Mouse (Mus musculus): ENCODE data around the gene Tmem246. TPM values are rescaled to one million over a fixed set of nuclear protein-coding genes. Genes with fewer than 3 reads are reported as not detected.

Tmem246 gene
- polyA plus RNA-seq, 1 experiment from 2014 or later, result 27.0 TPM

GRCm38 (mm10) chr4:49605459-49605858 is 7.8 kb upstream of the Tmem246 start:
- Histone ChIP-seq H3K36me3 (ENCODE audit: poor library complexity, severe bottlenecking) (no peaks in the 10 kb centered on the region), H3K4me3 (no peak overlapping the region), H3K27ac (no peak overlapping the region), H3K4me1 (no peaks in the 10 kb centered on the region), H3K9ac (no peak overlapping the region), H3K9me3 (replicated peaks) (no peaks in the 10 kb centered on the region), H3K27me3 (no peaks in the 10 kb centered on the region), H3K4me2 (no peak overlapping the region)
- WGBS, result 59% methylated on average over 1 of the region's 1 CpGs
- ATAC-seq, result no peak

GRCm38 (mm10) chr4:49604616-49605015 is 6.9 kb upstream of the Tmem246 start:
- Histone ChIP-seq H3K9me3 (replicated peaks) (no peaks in the 10 kb centered on the region), H3K4me1 (no peaks in the 10 kb centered on the region), H3K9ac (no peak overlapping the region), H3K4me3 (no peak overlapping the region), H3K27me3 (no peaks in the 10 kb centered on the region), H3K27ac (no peak overlapping the region), H3K36me3 (ENCODE audit: poor library complexity, severe bottlenecking) (no peaks in the 10 kb centered on the region), H3K4me2 (no peak overlapping the region)
- WGBS, result 93% methylated on average over 5 of the region's 5 CpGs
- no peak for ATAC-seq

GRCm38 (mm10) chr4:49604016-49604546 is 6.4 kb upstream of the Tmem246 start:
- WGBS, result 44% methylated on average over 1 of the region's 1 CpGs
- Histone ChIP-seq H3K4me1 (no peaks in the 10 kb centered on the region), H3K9ac (no peak overlapping the region), H3K27ac (no peak overlapping the region), H3K27me3 (no peaks in the 10 kb centered on the region), H3K9me3 (replicated peaks) (no peaks in the 10 kb centered on the region), H3K36me3 (ENCODE audit: poor library complexity, severe bottlenecking) (no peaks in the 10 kb centered on the region), H3K4me2 (no peak overlapping the region), H3K4me3 (no peak overlapping the region)
- no peak for ATAC-seq

- H3K4me2 ChIP-seq, result no peak overlapping the region
- no peaks in the 10 kb centered on the region for H3K4me1 ChIP-seq
- H3K27ac ChIP-seq, result no peak overlapping the region
- H3K4me3 ChIP-seq, result no peak overlapping the region
- H3K9me3 ChIP-seq (replicated peaks), result no peaks in the 10 kb centered on the region
- no peaks in the 10 kb centered on the region for H3K27me3 ChIP-seq
- H3K36me3 ChIP-seq (ENCODE audit: poor library complexity, severe bottlenecking), result no peaks in the 10 kb centered on the region
- 84% methylated on average over 2 of the region's 2 CpGs for whole genome bisulfite sequencing
- no peak overlapping the region for H3K9ac ChIP-seq
- ATAC-seq, result no peak
Observed at GRCm38 (mm10) chr4:49603161-49603560, 5.5 kb upstream of the Tmem246 start.

GRCm38 (mm10) chr4:49596846-49597182 is 862 bp downstream of the Tmem246 start:
- ATAC-seq, result peak; percentile 60
- Histone ChIP-seq H3K4me1 (peaks cover 8% of the 10 kb centered on the region; the same call in 1 of the 2 replicates), H3K9ac (peak overlapping the region; percentile 86), H3K4me3 (peak overlapping the region; percentile 81), H3K27ac (peak overlapping the region; percentile 85), H3K36me3 (ENCODE audit: poor library complexity, severe bottlenecking) (no peaks in the 10 kb centered on the region), H3K27me3 (no peaks in the 10 kb centered on the region), H3K4me2 (peak overlapping the region; percentile 86), H3K9me3 (replicated peaks) (no peaks in the 10 kb centered on the region)
- under 1% methylated on average over 20 of the region's 20 CpGs for WGBS

- Histone ChIP-seq H3K4me2 (no peak overlapping the region), H3K27me3 (no peaks in the 10 kb centered on the region), H3K4me1 (0 out of 2 replicates have a peak, but pooled peaks cover 1% of the 10 kb centered on the region), H3K4me3 (no peak overlapping the region), H3K9ac (no peak overlapping the region), H3K9me3 (replicated peaks) (no peaks in the 10 kb centered on the region), H3K27ac (no peak overlapping the region), H3K36me3 (ENCODE audit: poor library complexity, severe bottlenecking) (peaks cover 16% of the 10 kb centered on the region)
- 83% methylated on average over 2 of the region's 2 CpGs for WGBS
- ATAC-seq, result no peak
Observed at GRCm38 (mm10) chr4:49590152-49590551, 7.5 kb downstream of the Tmem246 start.

GRCm38 (mm10) chr4:49586811-49587210 is 10.9 kb downstream of the Tmem246 start:
- no peak for ATAC-seq
- 95% methylated on average over 10 of the region's 10 CpGs for WGBS
- Histone ChIP-seq H3K36me3 (ENCODE audit: poor library complexity, severe bottlenecking) (peaks cover 16% of the 10 kb centered on the region), H3K9me3 (replicated peaks) (no peaks in the 10 kb centered on the region), H3K4me2 (no peak overlapping the region), H3K9ac (no peak overlapping the region), H3K4me1 (peaks cover 15% of the 10 kb centered on the region), H3K4me3 (no peak overlapping the region), H3K27ac (no peak overlapping the region), H3K27me3 (no peaks in the 10 kb centered on the region)

GRCm38 (mm10) chr4:49585524-49586101 is 12.1 kb downstream of the Tmem246 start:
- Histone ChIP-seq H3K9ac (no peak overlapping the region), H3K4me1 (peaks cover 15% of the 10 kb centered on the region), H3K4me3 (no peak overlapping the region), H3K9me3 (replicated peaks) (no peaks in the 10 kb centered on the region), H3K27ac (no peak overlapping the region), H3K36me3 (ENCODE audit: poor library complexity, severe bottlenecking) (peaks cover 16% of the 10 kb centered on the region), H3K27me3 (no peaks in the 10 kb centered on the region), H3K4me2 (no peak overlapping the region)
- 89% methylated on average over 7 of the region's 7 CpGs for WGBS
- ATAC-seq, result no peak

- H3K27ac ChIP-seq, result no peak overlapping the region
- H3K36me3 ChIP-seq (ENCODE audit: poor library complexity, severe bottlenecking), result peaks cover 16% of the 10 kb centered on the region
- H3K9me3 ChIP-seq (replicated peaks), result no peaks in the 10 kb centered on the region
- H3K4me3 ChIP-seq, result no peak overlapping the region
- no peak overlapping the region for H3K9ac ChIP-seq
- 45% methylated on average over 14 of the region's 14 CpGs for WGBS
- no peak overlapping the region for H3K4me2 ChIP-seq
- H3K4me1 ChIP-seq, result peaks cover 15% of the 10 kb centered on the region
- peak; percentile 27; the same call in 1 of the 2 replicates for ATAC-seq
- H3K27me3 ChIP-seq, result no peaks in the 10 kb centered on the region
Observed at GRCm38 (mm10) chr4:49583965-49584831, 13.5 kb downstream of the Tmem246 start.

GRCm38 (mm10) chr4:49581256-49581655 is 16.4 kb downstream of the Tmem246 start:
- Histone ChIP-seq H3K4me1 (peaks cover 15% of the 10 kb centered on the region), H3K27ac (no peak overlapping the region), H3K4me2 (no peak overlapping the region), H3K27me3 (no peaks in the 10 kb centered on the region), H3K4me3 (no peak overlapping the region), H3K9me3 (replicated peaks) (no peaks in the 10 kb centered on the region), H3K9ac (no peak overlapping the region), H3K36me3 (ENCODE audit: poor library complexity, severe bottlenecking) (peaks cover 11% of the 10 kb centered on the region)
- WGBS, result 74% methylated on average over 4 of the region's 4 CpGs
- ATAC-seq, result no peak

GRCm38 (mm10) chr4:49572194-49572593 is 25.5 kb downstream of the Tmem246 start:
- H3K27ac ChIP-seq, result no peak overlapping the region
- no peak overlapping the region for H3K9ac ChIP-seq
- WGBS, result 86% methylated on average over 4 of the region's 4 CpGs
- H3K4me2 ChIP-seq, result no peak overlapping the region
- no peaks in the 10 kb centered on the region for H3K27me3 ChIP-seq
- no peak for ATAC-seq
- H3K4me3 ChIP-seq, result no peak overlapping the region
- H3K9me3 ChIP-seq (replicated peaks), result no peaks in the 10 kb centered on the region
- H3K36me3 ChIP-seq (ENCODE audit: poor library complexity, severe bottlenecking), result no peaks in the 10 kb centered on the region
- H3K4me1 ChIP-seq, result no peaks in the 10 kb centered on the region

GRCm38 (mm10) chr4:49567613-49568012 is 30.1 kb downstream of the Tmem246 start:
- H3K4me1 ChIP-seq, result no peaks in the 10 kb centered on the region
- H3K4me3 ChIP-seq, result no peak overlapping the region
- peak; percentile 87 for ATAC-seq
- no peaks in the 10 kb centered on the region for H3K27me3 ChIP-seq
- 24% methylated on average over 3 of the region's 3 CpGs for WGBS
- H3K36me3 ChIP-seq (ENCODE audit: poor library complexity, severe bottlenecking), result no peaks in the 10 kb centered on the region
- H3K27ac ChIP-seq, result no peak overlapping the region
- no peak overlapping the region for H3K9ac ChIP-seq
- H3K4me2 ChIP-seq, result no peak overlapping the region
- no peaks in the 10 kb centered on the region for H3K9me3 ChIP-seq (replicated peaks)
